Mouse (Mus musculus): Measurements from ENCODE around the gene Clybl.

Gene Clybl

GRCm38 (mm10) chr14:122367252-122367868 lies 185.9 kb downstream of the Clybl start:
- DNase-seq = no peak

GRCm38 (mm10) chr14:122367882-122368418 lies 186.4 kb downstream of the Clybl start:
- DNase-seq = no peak

GRCm38 (mm10) chr14:122368501-122368900 lies 187.0 kb downstream of the Clybl start:
- DNase-seq = no peak

GRCm38 (mm10) chr14:122371979-122372378 lies 190.5 kb downstream of the Clybl start:
- no peak for DNase-seq

- no peak for DNase-seq
Observed at GRCm38 (mm10) chr14:122373458-122373857, 192.0 kb downstream of the Clybl start.

- DNase-seq = no peak
Observed at GRCm38 (mm10) chr14:122374285-122374997, 192.9 kb downstream of the Clybl start.

GRCm38 (mm10) chr14:122375070-122375811 lies 193.7 kb downstream of the Clybl start:
- DNase-seq = no peak

GRCm38 (mm10) chr14:122376482-122377143 lies 195.1 kb downstream of the Clybl start:
- DNase-seq = no peak

- DNase-seq = no peak
Observed at GRCm38 (mm10) chr14:122377681-122378080, 196.2 kb downstream of the Clybl start.

GRCm38 (mm10) chr14:122379076-122379475 lies 197.6 kb downstream of the Clybl start:
- DNase-seq = no peak

GRCm38 (mm10) chr14:122379996-122380395 lies 198.5 kb downstream of the Clybl start:
- no peak for DNase-seq

- no peak for DNase-seq
Observed at GRCm38 (mm10) chr14:122380896-122381845, 199.7 kb downstream of the Clybl start.

GRCm38 (mm10) chr14:122382281-122382680 lies 200.8 kb downstream of the Clybl start:
- DNase-seq = no peak

GRCm38 (mm10) chr14:122383931-122384330 lies 202.4 kb downstream of the Clybl start:
- no peak for DNase-seq

GRCm38 (mm10) chr14:122384447-122385237 lies 203.1 kb downstream of the Clybl start:
- no peak for DNase-seq

GRCm38 (mm10) chr14:122385238-122385534 lies 203.7 kb downstream of the Clybl start:
- DNase-seq = no peak

- DNase-seq = no peak
Observed at GRCm38 (mm10) chr14:122385758-122386157, 204.3 kb downstream of the Clybl start.

- no peak for DNase-seq
Observed at GRCm38 (mm10) chr14:122386281-122387130, 205.0 kb downstream of the Clybl start.

GRCm38 (mm10) chr14:122387781-122388180 lies 206.3 kb downstream of the Clybl start:
- DNase-seq = no peak

GRCm38 (mm10) chr14:122388431-122389031 lies 207.0 kb downstream of the Clybl start:
- DNase-seq = no peak
